Mouse (Mus musculus) embryonic fibroblast, embryonic 13.5 days (primary cell): ENCODE data around the gene Mef2b. TPM values are rescaled to one million over a fixed set of nuclear protein-coding genes. Genes with fewer than 3 reads are reported as not detected.
"Not testable (repeated sequence)": the region's sequence is repeated elsewhere in the genome, so short reads cannot be mapped to it uniquely, and the experiment has no call there.

Source experiments
- H3K27ac ChIP-seq: 2 replicates; pipeline ENCODE4 v1.5.1; 2012; ENCODE audit warnings: low read length, control low read depth, inconsistent platforms; ENCODE audit not compliant: insufficient read depth
- H3K4me1 ChIP-seq: 2 replicates; pipeline ENCODE4 v1.6.1; 2011; ENCODE audit warnings: low read length; ENCODE audit not compliant: control insufficient read depth, insufficient read depth
- H3K4me3 ChIP-seq: 2 replicates; pipeline ENCODE4 v1.5.1; 2011; ENCODE audit warnings: mild to moderate bottlenecking, control low read depth, low read length; ENCODE audit not compliant: insufficient read depth
- CTCF ChIP-seq: IDR thresholded peaks from 2 replicates; pipeline ENCODE4 v1.5.1; 2011; ENCODE audit warnings: mild to moderate bottlenecking, control low read depth, low read length, moderate library complexity, borderline replicate concordance; ENCODE audit not compliant: insufficient read depth
- POLR2A ChIP-seq: IDR thresholded peaks from 2 replicates; pipeline ENCODE4 v1.6.1; 2011; ENCODE audit warnings: low read depth, mild to moderate bottlenecking, control low read depth, low read length, moderate library complexity
- polyA plus RNA-seq: library from polyadenylated mRNA; stranded (reverse); fragments of >200 nt; gene quantifications from 2 replicates; pipeline ENCODE4 v1.2.4, GENCODE M21; 2011; ENCODE audit warnings: low read depth; ENCODE audit not compliant: missing spikeins, insufficient read length

The Mef2b gene
- polyA plus RNA-seq, 1 experiment = not detected

DNA sequence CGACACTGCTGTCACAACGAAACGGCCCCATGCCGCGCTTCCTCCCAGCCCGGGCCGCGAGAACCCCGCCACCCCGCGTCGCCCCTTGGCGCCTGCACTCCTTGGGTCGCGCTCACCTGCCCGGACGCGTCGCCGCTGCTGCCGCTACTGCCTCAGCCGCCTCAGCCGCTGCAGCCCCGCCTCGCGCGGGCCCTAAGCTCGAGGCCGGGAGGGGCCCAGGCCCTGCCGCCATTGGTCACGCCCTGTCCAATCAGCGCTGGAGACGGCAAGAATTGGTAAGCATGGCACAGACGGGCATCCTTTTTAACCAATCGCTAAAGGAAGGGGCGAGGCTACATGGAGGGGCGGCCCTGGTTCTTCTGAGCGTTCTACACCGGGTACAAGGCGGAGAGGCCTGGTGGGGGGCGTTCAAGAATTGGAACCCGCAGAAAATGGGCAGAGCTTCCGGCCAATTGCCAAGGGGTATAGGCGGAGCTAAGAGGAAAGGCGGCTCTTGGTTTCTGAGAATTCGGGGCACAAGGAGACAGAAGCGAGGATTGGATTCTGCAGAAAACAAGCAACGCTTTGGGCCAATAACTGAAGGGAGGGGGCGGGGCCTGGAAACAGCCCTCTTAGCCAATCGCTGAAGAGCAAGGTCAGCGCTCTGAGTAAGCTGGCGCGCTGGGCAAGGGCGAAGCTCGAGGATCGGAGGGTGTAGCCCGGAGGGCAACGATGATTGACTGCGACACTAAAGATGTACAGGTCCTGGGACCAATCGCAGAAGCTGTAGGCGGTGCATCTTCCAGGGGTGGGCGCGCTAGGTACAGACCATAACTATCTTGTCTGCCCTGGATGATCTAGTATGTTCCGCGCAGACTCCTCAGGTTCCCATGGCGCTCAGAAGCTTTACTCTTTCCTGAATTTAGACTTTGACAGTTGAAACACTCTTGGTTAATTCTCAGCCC lies 72.9 kb downstream of the Mef2b start, which contains the start of gene Slc25a42:
Slc25a42 (minus strand) TSS at position 194 of the 944 bp plus-strand sequence.
- H3K27ac ChIP-seq = peak within 1 kb of the TSS; percentile 10; the same call in 1 of the 2 replicates
- H3K4me3 ChIP-seq = peak within 1 kb of the TSS; percentile 56
- no peaks in the 10 kb centered on the region for H3K4me1 ChIP-seq
- TF ChIP-seq POLR2A = peak; percentile 85
- no peak for TF ChIP-seq CTCF

DNA sequence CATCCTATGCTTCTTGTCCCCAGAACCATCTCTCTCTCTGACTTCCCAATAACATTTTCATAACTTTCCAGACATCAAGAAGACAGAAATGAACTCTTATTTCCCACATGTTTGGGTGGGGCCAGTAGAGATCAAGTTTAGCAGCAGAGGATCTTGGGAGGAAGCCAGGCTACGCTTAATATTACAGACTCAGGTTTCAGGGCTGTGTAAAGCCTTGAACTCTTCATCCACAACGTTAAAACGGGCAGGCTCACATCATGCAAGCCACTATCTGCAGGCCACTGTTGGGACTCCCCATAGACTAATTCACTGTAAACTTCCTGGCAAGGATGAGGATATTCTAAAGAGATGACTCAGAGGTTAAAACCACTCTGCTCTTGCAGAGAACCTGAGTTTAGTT lies 74.9 kb downstream of the Mef2b start:
- Histone ChIP-seq H3K27ac (no peak overlapping the region), H3K4me3 (no peak overlapping the region), H3K4me1 (no peaks in the 10 kb centered on the region)
- TF ChIP-seq CTCF (no peak), POLR2A (no peak)

DNA sequence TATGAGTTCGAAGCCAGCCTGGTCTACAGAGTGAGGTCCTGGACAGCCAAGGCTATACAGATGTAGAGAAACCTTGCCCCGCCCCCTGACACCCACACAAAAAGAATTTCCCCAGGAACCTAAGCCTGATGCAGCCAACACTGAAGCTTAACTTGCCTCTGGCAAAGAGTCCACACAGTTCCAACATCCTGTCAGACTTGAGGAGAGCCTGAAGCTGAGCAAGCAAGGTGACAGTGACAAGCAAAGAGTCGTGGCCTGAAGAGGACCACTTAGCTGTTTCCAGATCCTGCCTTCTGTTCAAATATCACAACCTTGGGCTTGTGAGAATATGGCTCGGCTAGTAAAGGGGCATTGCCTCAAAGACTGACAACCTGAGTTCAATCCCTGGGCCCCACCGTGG lies 75.6 kb downstream of the Mef2b start:
- TF ChIP-seq CTCF (no peak), POLR2A (no peak)
- no peak overlapping the region for H3K27ac ChIP-seq
- no peaks in the 10 kb centered on the region for H3K4me1 ChIP-seq
- H3K4me3 ChIP-seq = no peak overlapping the region

DNA sequence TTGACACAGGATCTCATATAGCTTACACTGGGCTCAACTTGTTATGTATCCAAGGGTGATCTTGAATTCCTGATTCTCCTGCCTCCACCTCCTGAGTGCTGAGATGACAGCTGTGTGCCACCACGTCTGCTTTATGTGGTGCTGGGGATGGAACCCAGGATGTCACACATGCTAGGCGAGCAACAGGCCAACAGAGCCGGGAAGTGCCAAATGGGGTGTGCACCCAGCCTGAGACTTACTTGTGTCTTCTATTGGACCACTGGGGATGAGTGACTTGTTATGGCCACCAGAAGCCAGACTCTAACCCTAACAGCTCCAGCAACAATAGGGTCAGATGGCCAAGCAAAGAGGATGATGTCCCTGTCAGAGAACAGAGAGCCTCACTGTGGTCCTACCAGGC lies 76.7 kb downstream of the Mef2b start:
- not testable (repeated sequence) for H3K4me3 ChIP-seq, H3K27ac ChIP-seq, H3K4me1 ChIP-seq

DNA sequence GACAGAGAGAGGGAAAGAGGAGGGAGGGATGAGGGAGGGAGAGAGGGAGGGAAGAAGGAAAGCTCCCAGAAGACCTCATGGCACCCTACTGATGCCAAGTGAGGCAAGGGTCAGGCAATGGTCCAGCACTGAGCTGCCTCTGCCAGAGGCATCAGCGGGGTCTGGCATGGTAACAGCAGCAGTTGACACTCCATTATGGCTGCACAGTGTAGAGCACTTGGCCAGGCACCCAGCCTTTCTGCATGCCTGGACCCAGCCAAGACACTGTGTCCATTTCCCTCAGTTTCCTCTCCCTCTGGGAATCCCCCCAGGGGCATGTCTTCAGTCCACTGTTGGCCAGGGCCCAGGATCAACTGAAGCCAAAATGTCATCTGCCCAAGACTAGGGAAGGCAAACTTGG lies 77.1 kb downstream of the Mef2b start:
- H3K4me1 ChIP-seq = no peaks in the 10 kb centered on the region
- TF ChIP-seq POLR2A (no peak), CTCF (no peak)
- H3K4me3 ChIP-seq = no peak overlapping the region
- no peak overlapping the region for H3K27ac ChIP-seq

Other genes starting within 250 kb of the Mef2b start
- 0.39 and 0.50 TPM in 2 replicates for gene Tssk6, start 237.5 kb upstream of the Mef2b start, polyA plus RNA-seq
- gene Ndufa13, start 237.2 kb upstream of the Mef2b start, polyA plus RNA-seq = 62.9 and 77.5 TPM in 2 replicates
- gene Yjefn3, start 237.0 kb upstream of the Mef2b start, polyA plus RNA-seq = not detected in 2 replicates
- 63.8 and 67.2 TPM in 2 replicates for gene Gatad2a, start 143.3 kb upstream of the Mef2b start, polyA plus RNA-seq
- 25.8 and 31.6 TPM in 2 replicates for gene Mau2, start 97.0 kb upstream of the Mef2b start, polyA plus RNA-seq
- 20.5 and 23.9 TPM in 2 replicates for gene Sugp1, start 96.9 kb upstream of the Mef2b start, polyA plus RNA-seq
- 1.0 TPM in 2 replicates for gene Tm6sf2, start 66.8 kb upstream of the Mef2b start, polyA plus RNA-seq
- gene Hapln4, start 56.3 kb upstream of the Mef2b start, polyA plus RNA-seq = 0.84 and 1.1 TPM in 2 replicates
- gene Ncan, start 18.8 kb upstream of the Mef2b start, polyA plus RNA-seq = 0.33 TPM in 1 of 2 replicates, not detected in the other
- gene Nr2c2ap, start 8.4 kb upstream of the Mef2b start, polyA plus RNA-seq = 13.4 and 14.4 TPM in 2 replicates
- gene Rfxank, start 557 bp upstream of the Mef2b start, polyA plus RNA-seq = 7.4 and 10.1 TPM in 2 replicates
- gene Borcs8, start 212 bp upstream of the Mef2b start, polyA plus RNA-seq = 59.2 and 65.3 TPM in 2 replicates
- gene Tmem161a, start 32.6 kb downstream of the Mef2b start, polyA plus RNA-seq = 66.2 and 84.2 TPM in 2 replicates
- gene Slc25a42, start 72.6 kb downstream of the Mef2b start, polyA plus RNA-seq = 5.3 and 6.6 TPM in 2 replicates
- gene Sugp2, start 94.5 kb downstream of the Mef2b start, polyA plus RNA-seq = 26.4 and 28.9 TPM in 2 replicates
- gene Armc6, start 94.8 kb downstream of the Mef2b start, polyA plus RNA-seq = 11.0 and 14.9 TPM in 2 replicates
- 42.2 and 54.0 TPM in 2 replicates for gene Homer3, start 143.1 kb downstream of the Mef2b start, polyA plus RNA-seq
- gene Ddx49, start 162.8 kb downstream of the Mef2b start, polyA plus RNA-seq = 24.8 and 31.6 TPM in 2 replicates
- 129 and 132 TPM in 2 replicates for gene Cope, start 162.8 kb downstream of the Mef2b start, polyA plus RNA-seq
- 2.6 and 3.2 TPM in 2 replicates for gene Cers1, start 176.1 kb downstream of the Mef2b start, polyA plus RNA-seq
- not detected in 2 replicates for gene Gdf1, start 190.1 kb downstream of the Mef2b start, polyA plus RNA-seq
- gene Upf1, start 213.6 kb downstream of the Mef2b start, polyA plus RNA-seq = 25.6 and 25.8 TPM in 2 replicates
- gene Comp, start 233.8 kb downstream of the Mef2b start, polyA plus RNA-seq = 1.6 and 1.9 TPM in 2 replicates